Mouse (Mus musculus) MEL (cell line): ENCODE measurements around the gene Myo1e. TPM values are rescaled to one million over a fixed set of nuclear protein-coding genes. Genes with fewer than 3 reads are reported as not detected.

Source experiments
- DNase-seq: peaks from one replicate; pipeline ENCODE4 v3.0.0; 2011; ENCODE audit warnings: low read depth, low spot score
- H3K27ac ChIP-seq: 2 replicates; pipeline ENCODE4 v1.5.1; 2012; ENCODE audit warnings: low read depth, mild to moderate bottlenecking, control low read depth, low read length, moderate library complexity; ENCODE audit not compliant: control insufficient read depth
- H3K27me3 ChIP-seq, 2 experiments: fragments of 150-350 bp in 1 of 2; sonication (generic) in 1 of 2; 2 replicates each; pipeline ENCODE4 v1.6.1; 2012; ENCODE audit warnings: low read length in 2 of 2, mild to moderate bottlenecking in 2 of 2, improper control_type of control experiment in 1 of 2, moderate library complexity in 1 of 2; ENCODE audit not compliant: insufficient read depth in 2 of 2, control insufficient read depth in 1 of 2
- H3K36me3 ChIP-seq, 2 experiments: 2 replicates each; pipeline ENCODE4 v1.6.1; 2012 to 2014; ENCODE audit warnings: low read length in 2 of 2, improper control_type of control experiment in 1 of 2, inconsistent platforms in 1 of 2, mild to moderate bottlenecking in 1 of 2; ENCODE audit not compliant: insufficient read depth in 2 of 2, control insufficient read depth in 1 of 2
- H3K4me1 ChIP-seq, 2 experiments: fragments of 150-350 bp in 1 of 2; sonication (generic) in 1 of 2; 2 replicates each; pipeline ENCODE4 v1.6.1; 2012; ENCODE audit warnings: low read length in 2 of 2, improper control_type of control experiment in 1 of 2, mild to moderate bottlenecking in 1 of 2; ENCODE audit not compliant: insufficient read depth in 2 of 2, control insufficient read depth in 1 of 2
- H3K4me3 ChIP-seq, 2 experiments: fragments of 150-350 bp in 1 of 2; sonication (generic) in 1 of 2; 2 replicates each; pipeline ENCODE4 v1.5.1; 2012; ENCODE audit warnings: low read depth in 2 of 2, low read length in 2 of 2, mild to moderate bottlenecking in 2 of 2, moderate library complexity in 2 of 2, control low read depth in 1 of 2, improper control_type of control experiment in 1 of 2; ENCODE audit not compliant: control insufficient read depth in 1 of 2, insufficient read depth in 1 of 2
- H3K79me2 ChIP-seq: 2 replicates; pipeline ENCODE4 v1.6.1; 2012; ENCODE audit warnings: mild to moderate bottlenecking, low read length, moderate library complexity; ENCODE audit not compliant: control insufficient read depth, poor library complexity, insufficient read depth
- H3K9ac ChIP-seq: 2 replicates; pipeline ENCODE4 v1.6.1; 2012; ENCODE audit warnings: low read depth, mild to moderate bottlenecking, control low read depth, low read length, moderate library complexity; ENCODE audit not compliant: control insufficient read depth, poor library complexity, severe bottlenecking
- H3K9me3 ChIP-seq: fragments of 150-350 bp; sonication (generic); replicated peaks from 2 replicates; pipeline ENCODE4 v1.6.1; 2012; ENCODE audit warnings: mild to moderate bottlenecking, low read length, improper control_type of control experiment, moderate library complexity; ENCODE audit not compliant: insufficient read depth
- BHLHE40 ChIP-seq: IDR thresholded peaks from 2 replicates; pipeline ENCODE4 v1.6.1; 2012; ENCODE audit warnings: low read depth, mild to moderate bottlenecking, inconsistent platforms, low read length, improper control_type of control experiment, borderline replicate concordance
- CHD2 ChIP-seq: IDR thresholded peaks from 2 replicates; pipeline ENCODE4 v1.6.1; 2011; ENCODE audit warnings: low read length, improper control_type of control experiment
- EP300 ChIP-seq, 2 experiments: IDR thresholded peaks; 2 replicates each; pipeline ENCODE4 v1.6.1; 2011; ENCODE audit warnings: improper control_type of control experiment in 2 of 2, low read length in 2 of 2, low read depth in 1 of 2, mild to moderate bottlenecking in 1 of 2
- GABPA ChIP-seq: IDR thresholded peaks from 2 replicates; pipeline ENCODE4 v1.6.1; 2012; ENCODE audit warnings: low read depth, mild to moderate bottlenecking, inconsistent platforms, low read length, improper control_type of control experiment, moderate library complexity
- HCFC1 ChIP-seq: IDR thresholded peaks from 2 replicates; pipeline ENCODE4 v1.6.1; 2012; ENCODE audit warnings: low read depth, mild to moderate bottlenecking, inconsistent platforms, low read length, improper control_type of control experiment, moderate library complexity
- JUND ChIP-seq: IDR thresholded peaks from 2 replicates; pipeline ENCODE4 v1.6.1; 2011; ENCODE audit warnings: low read depth, mild to moderate bottlenecking, improper control_type of control experiment, low read length
- MAZ ChIP-seq: IDR thresholded peaks from 2 replicates; pipeline ENCODE4 v1.6.1; 2012; ENCODE audit warnings: low read depth, mild to moderate bottlenecking, inconsistent platforms, low read length, improper control_type of control experiment
- MYC ChIP-seq: IDR thresholded peaks from 2 replicates; pipeline ENCODE4 v1.6.1; 2011; ENCODE audit warnings: low read depth, mild to moderate bottlenecking, low read length, improper control_type of control experiment, moderate library complexity
- NELFE ChIP-seq: IDR thresholded peaks from 2 replicates; pipeline ENCODE4 v1.6.1; 2011; ENCODE audit warnings: low read depth, low read length, improper control_type of control experiment
- NRF1 ChIP-seq: IDR thresholded peaks from 2 replicates; pipeline ENCODE4 v1.6.1; 2014; ENCODE audit warnings: low read depth, mild to moderate bottlenecking, inconsistent platforms, low read length, improper control_type of control experiment, moderate library complexity; ENCODE audit not compliant: poor library complexity, insufficient read depth, severe bottlenecking
- POLR2A ChIP-seq, 2 experiments: IDR thresholded peaks; 2 replicates each; pipeline ENCODE4 v1.6.1; 2011 to 2012; ENCODE audit warnings: low read length in 2 of 2, mild to moderate bottlenecking in 2 of 2, control low read depth in 1 of 2, improper control_type of control experiment in 1 of 2, low read depth in 1 of 2, moderate library complexity in 1 of 2; ENCODE audit not compliant: control insufficient read depth in 1 of 2, insufficient read depth in 1 of 2, poor library complexity in 1 of 2
- POLR2AphosphoS2 ChIP-seq: IDR thresholded peaks from 2 replicates; pipeline ENCODE4 v1.6.1; 2011; ENCODE audit warnings: low read length, improper control_type of control experiment
- POLR2AphosphoS5 ChIP-seq: IDR thresholded peaks from 2 replicates; pipeline ENCODE4 v1.6.1; 2012; ENCODE audit warnings: low read depth, borderline replicate concordance, mild to moderate bottlenecking, inconsistent platforms, low read length, moderate library complexity, mixed read lengths
- TAL1 ChIP-seq: IDR thresholded peaks from 2 replicates; pipeline ENCODE4 v1.6.1; 2012; ENCODE audit warnings: mild to moderate bottlenecking, inconsistent platforms, low read length, moderate library complexity, mixed read lengths
- TCF12 ChIP-seq: IDR thresholded peaks from 2 replicates; pipeline ENCODE4 v1.6.1; 2014; ENCODE audit warnings: low read depth, mild to moderate bottlenecking, inconsistent platforms, low read length, improper control_type of control experiment, moderate library complexity
- UBTF ChIP-seq: IDR thresholded peaks from 2 replicates; pipeline ENCODE4 v1.6.1; 2012; ENCODE audit warnings: low read depth, mild to moderate bottlenecking, inconsistent platforms, low read length, improper control_type of control experiment, moderate library complexity, borderline replicate concordance; ENCODE audit not compliant: insufficient read depth
- USF1 ChIP-seq: IDR thresholded peaks from 2 replicates; pipeline ENCODE4 v1.6.1; 2014; ENCODE audit warnings: low read depth, mild to moderate bottlenecking, inconsistent platforms, low read length, improper control_type of control experiment, moderate library complexity
- ZC3H11A ChIP-seq: IDR thresholded peaks from 2 replicates; pipeline ENCODE4 v1.6.1; 2012; ENCODE audit warnings: low read depth, mild to moderate bottlenecking, inconsistent platforms, low read length, improper control_type of control experiment
- ZMIZ1 ChIP-seq: IDR thresholded peaks from 2 replicates; pipeline ENCODE4 v1.6.1; 2012; ENCODE audit warnings: low read depth, mild to moderate bottlenecking, inconsistent platforms, low read length, improper control_type of control experiment, moderate library complexity
- ZNF384 ChIP-seq: IDR thresholded peaks from 2 replicates; pipeline ENCODE4 v1.6.1; 2012; ENCODE audit warnings: low read depth, mild to moderate bottlenecking, inconsistent platforms, low read length, improper control_type of control experiment
- polyA plus RNA-seq, 2 experiments: library from polyadenylated mRNA; stranded (reverse) in 1 of 2; unstranded in 1 of 2; fragments of >175 nt in 1 of 2; fragments of >200 nt in 1 of 2; gene quantifications; 2 replicates each; pipeline versions ENCODE4 v1.2.1 to v1.2.4; 2012; ENCODE audit warnings: low replicate concordance in 2 of 2, low read depth in 1 of 2; ENCODE audit not compliant: insufficient read length in 2 of 2, insufficient read depth in 1 of 2, missing spikeins in 1 of 2
- total RNA-seq: library from RNA; depleted of rRNA; stranded (reverse); fragments of 300-350 nt; gene quantifications from 2 replicates; pipeline ENCODE4 v1.2.3, GENCODE M21; 2012

Gene Myo1e
- total and polyA plus RNA-seq, 3 experiments, result 4.9 to 7.8 TPM; not detected in 1

- H3K27me3 ChIP-seq, result peaks cover 5 to 12% of the 10 kb centered on the region in 2 experiments
- TF ChIP-seq JUND (no peak), UBTF (no peak), USF1 (no peak), POLR2A (IDR thresholded peaks at IDR 0.05; ENCODE audit: control insufficient read depth in 1 of 2, insufficient read depth in 1 of 2, low read depth in 1 of 2, low read length in 2 of 2, poor library complexity in 1 of 2) (no peak), GABPA (no peak), MAZ (no peak), HCFC1 (no peak), ZMIZ1 (no peak), EP300 (IDR thresholded peaks at IDR 0.05; ENCODE audit: low read depth in 1 of 2, low read length in 2 of 2) (no peak)
- H3K79me2 ChIP-seq, result no peaks in the 10 kb centered on the region
- no peaks in the 10 kb centered on the region for H3K4me1 ChIP-seq
- DNase-seq, result no peak
- no peak overlapping the region for H3K9ac ChIP-seq
- H3K36me3 ChIP-seq, result no peaks in the 10 kb centered on the region
- no peaks in the 10 kb centered on the region for H3K9me3 ChIP-seq
- H3K4me3 ChIP-seq, result no peak overlapping the region
- H3K27ac ChIP-seq, result no peak overlapping the region
Observed at GRCm38 (mm10) chr9:70257289-70258101, 50.3 kb downstream of the Myo1e start.

DNA sequence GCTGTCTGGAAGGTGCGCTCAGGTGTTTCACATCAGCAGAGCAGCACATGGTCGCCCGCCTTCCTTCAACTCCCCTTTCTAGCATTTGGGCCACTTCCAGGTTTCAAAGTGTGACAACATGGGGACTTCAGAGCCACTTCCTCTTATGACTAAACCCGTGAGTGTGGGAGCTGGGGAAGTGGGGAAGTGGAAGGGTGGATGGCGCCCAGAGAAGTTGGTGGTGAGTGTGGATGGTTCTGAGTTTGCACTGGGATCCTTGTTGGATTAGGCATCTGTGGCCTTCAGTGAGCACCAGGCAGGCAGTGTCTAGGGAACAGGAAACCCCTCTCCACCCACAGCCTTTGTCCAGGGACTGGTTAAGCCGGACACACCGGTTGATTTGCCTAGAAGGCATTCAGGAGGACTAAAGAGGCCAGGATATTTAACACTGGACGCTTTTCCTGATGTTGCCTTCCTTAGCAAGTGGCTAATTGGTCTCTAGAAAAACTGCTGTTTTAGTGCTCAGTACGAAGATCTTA lies 53.2 kb downstream of the Myo1e start:
- Histone ChIP-seq H3K79me2 (no peaks in the 10 kb centered on the region), H3K9me3 (no peaks in the 10 kb centered on the region), H3K27me3 (peaks cover 11 to 20% of the 10 kb centered on the region in 2 experiments), H3K27ac (no peak overlapping the region), H3K36me3 (no peaks in the 10 kb centered on the region), H3K4me1 (no peaks in the 10 kb centered on the region), H3K9ac (no peak overlapping the region), H3K4me3 (no peak overlapping the region)
- peak; percentile 20 for DNase-seq
- no peak for TF ChIP-seq EP300 (IDR thresholded peaks at IDR 0.05; ENCODE audit: low read depth in 1 of 2, low read length in 2 of 2)
- TF ChIP-seq BHLHE40, result no peak
- no peak for TF ChIP-seq MYC

GRCm38 (mm10) chr9:70261646-70262045 lies 54.5 kb downstream of the Myo1e start:
- no peaks in the 10 kb centered on the region for H3K4me1 ChIP-seq
- no peaks in the 10 kb centered on the region for H3K79me2 ChIP-seq
- no peaks in the 10 kb centered on the region for H3K9me3 ChIP-seq
- H3K4me3 ChIP-seq, result no peak overlapping the region
- no peak overlapping the region for H3K27ac ChIP-seq
- H3K27me3 ChIP-seq, result peaks cover 11 to 20% of the 10 kb centered on the region in 2 experiments
- no peak for DNase-seq
- TF ChIP-seq POLR2AphosphoS5 (no peak), ZC3H11A (no peak), TAL1 (no peak), POLR2AphosphoS2 (no peak), NRF1 (no peak), ZNF384 (no peak), NELFE (no peak), CHD2 (no peak), TCF12 (no peak), UBTF (no peak)
- H3K36me3 ChIP-seq, result no peaks in the 10 kb centered on the region
- H3K9ac ChIP-seq, result no peak overlapping the region
